Mouse (Mus musculus) lung, postnatal 0 days (tissue): ENCODE measurements at regions not wholly inside any gene's neighbourhood (a gene's known extent, or its start where the extent isn't known, plus 50 kb on each side); places are given as distances from the start of the nearest gene placed in this dataset.

Experiments
- CTCF ChIP-seq: IDR thresholded peaks from 2 replicates; pipeline ENCODE4 v1.5.1; 2016; ENCODE audit warnings: antibody characterized with exemption, mild to moderate bottlenecking
- EP300 ChIP-seq: IDR thresholded peaks from 2 replicates; pipeline ENCODE4 v1.6.1; 2016; ENCODE audit warnings: antibody characterized with exemption, mild to moderate bottlenecking, control low read depth

- TF ChIP-seq CTCF = no peak
- TF ChIP-seq EP300 = peak; percentile 55
These were observed 249.1 kb upstream of the Paip1 start for GRCm38 (mm10) chr13:119179157-119179920.
